Mouse (Mus musculus): ENCODE results near the gene Olfr666. TPM values are rescaled to one million over a fixed set of nuclear protein-coding genes. Genes with fewer than 3 reads are reported as not detected.
"Not testable (repeated sequence)": the region's sequence is repeated elsewhere in the genome, so short reads cannot be mapped to it uniquely, and the experiment has no call there.

The Olfr666 gene
- total RNA-seq (2015), result not detected in 2 replicates
- not detected in 2 replicates for total RNA-seq (2017)

GRCm38 (mm10) chr7:104895852-104896251 lies at the start of gene Olfr666:
TSS of gene Olfr666 (minus strand) at chr7:104895952.
- ATAC-seq (replicated peaks; ENCODE audit: poor library complexity), result no peak

DNA sequence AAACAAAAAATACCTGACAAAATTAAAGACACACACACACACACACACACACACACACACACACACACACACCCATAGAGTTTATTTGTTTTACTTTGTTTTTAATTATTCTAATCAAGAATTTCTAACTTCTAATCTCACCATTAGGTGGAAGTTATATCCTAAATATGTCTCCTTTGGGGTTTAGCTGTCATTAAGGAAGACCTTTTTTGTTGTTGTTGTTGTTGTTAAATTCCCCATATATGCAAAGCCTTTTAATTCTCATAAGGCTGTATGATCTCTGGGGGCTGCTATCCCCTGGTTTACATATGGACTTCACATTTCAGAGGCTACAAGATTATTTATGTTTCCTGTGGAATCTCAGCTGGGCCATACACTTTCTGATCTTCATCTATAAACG lies 38.2 kb upstream of the Olfr666 start, which contains the start of gene Olfr669:
Gene Olfr669, plus strand, starts transcription at position 301 of the 400 bp plus-strand sequence.
- no peak for ATAC-seq (replicated peaks; ENCODE audit: poor library complexity)

GRCm38 (mm10) chr7:104927957-104928356 lies 32.2 kb upstream of the Olfr666 start, which contains the start of gene Olfr668:
TSS of gene Olfr668 (minus strand) at chr7:104928057.
- no peak for ATAC-seq (replicated peaks; ENCODE audit: poor library complexity)

DNA sequence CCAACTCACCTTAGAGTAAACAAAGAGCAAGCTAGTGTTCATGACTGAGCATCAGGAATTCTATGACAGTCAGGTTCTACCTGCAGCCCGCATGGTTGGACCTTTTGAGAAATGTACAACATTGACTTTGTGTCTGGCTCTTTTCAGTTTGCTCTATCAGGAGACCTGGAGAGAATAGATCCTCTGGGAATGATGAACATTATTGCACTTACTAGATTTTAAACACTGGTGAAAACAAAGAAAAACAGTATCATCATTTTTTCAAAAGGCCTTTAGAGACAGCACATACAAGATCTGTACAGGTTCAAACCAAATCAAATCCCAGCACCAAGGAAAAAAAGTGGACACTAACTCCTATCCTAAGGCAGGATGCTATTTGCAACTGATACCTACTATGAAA lies 25.6 kb upstream of the Olfr666 start, which contains the start of gene Olfr667:
Gene Olfr667, minus strand, starts transcription at position 101 of the 400 bp plus-strand sequence.
- no peak for ATAC-seq (replicated peaks; ENCODE audit: poor library complexity)

GRCm38 (mm10) chr7:104877731-104878130 lies 18.0 kb downstream of the Olfr666 start, which contains the start of gene Olfr665:
TSS of gene Olfr665 (plus strand) at chr7:104878031.
- ATAC-seq (replicated peaks; ENCODE audit: poor library complexity), result no peak

- no peak for ATAC-seq (replicated peaks; ENCODE audit: poor library complexity)
Measured at GRCm38 (mm10) chr7:104861381-104861780, 34.4 kb downstream of the Olfr666 start.

DNA sequence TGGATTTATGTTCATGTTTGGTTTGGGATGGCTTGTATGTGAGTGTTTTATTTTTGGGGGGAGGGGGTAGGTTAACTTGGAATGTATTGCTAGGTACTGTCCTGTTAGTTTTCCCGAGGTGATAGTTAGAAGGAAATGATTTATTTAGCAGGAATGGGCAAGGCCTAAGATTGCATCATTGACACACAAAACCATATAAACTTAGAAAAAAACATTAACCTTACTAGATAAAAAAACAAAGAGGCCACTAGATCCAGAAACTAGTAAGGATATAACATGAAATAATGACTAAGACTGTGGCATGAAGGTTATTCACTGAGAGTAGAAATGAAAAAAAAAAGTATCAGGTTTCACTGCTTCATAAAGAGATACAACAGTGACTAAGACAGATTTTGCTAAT lies 38.1 kb downstream of the Olfr666 start:
- no peak for ATAC-seq (replicated peaks; ENCODE audit: poor library complexity)

GRCm38 (mm10) chr7:104856709-104857108 lies 39.0 kb downstream of the Olfr666 start, which contains the start of gene Usp17la:
TSS of gene Usp17la (plus strand) at chr7:104857009.
- not testable (repeated sequence) for ATAC-seq (replicated peaks; ENCODE audit: poor library complexity)

DNA sequence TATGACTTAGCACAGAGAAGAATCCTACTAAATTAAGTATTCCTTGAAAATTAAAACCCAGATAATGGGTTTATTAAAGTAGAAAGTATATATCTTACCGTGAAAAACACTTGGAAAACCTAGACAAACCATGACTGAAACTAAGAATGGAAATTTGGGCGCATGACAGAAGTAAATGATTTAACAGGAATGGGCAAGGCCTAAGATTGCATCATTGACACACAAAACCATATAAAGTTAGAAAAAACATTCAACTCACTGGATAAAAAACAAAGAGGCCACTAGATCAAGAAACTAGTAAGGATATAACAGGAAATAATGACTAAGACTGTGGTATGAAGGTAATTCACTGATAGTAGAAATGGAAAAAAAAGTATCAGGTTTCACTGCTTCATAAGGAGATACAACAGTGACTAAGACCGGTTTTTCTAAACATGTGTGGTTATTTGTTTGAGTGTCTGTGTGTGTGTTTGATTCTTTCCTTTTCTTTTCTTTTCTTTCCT lies 40.5 kb downstream of the Olfr666 start:
- no peak for ATAC-seq (replicated peaks; ENCODE audit: poor library complexity)

- not testable (repeated sequence) for ATAC-seq (replicated peaks; ENCODE audit: poor library complexity)
Measured at GRCm38 (mm10) chr7:104851546-104851945, 44.2 kb downstream of the Olfr666 start.

- ATAC-seq (replicated peaks; ENCODE audit: poor library complexity), result no peak
Measured at GRCm38 (mm10) chr7:104843731-104844287, 51.9 kb downstream of the Olfr666 start.

DNA sequence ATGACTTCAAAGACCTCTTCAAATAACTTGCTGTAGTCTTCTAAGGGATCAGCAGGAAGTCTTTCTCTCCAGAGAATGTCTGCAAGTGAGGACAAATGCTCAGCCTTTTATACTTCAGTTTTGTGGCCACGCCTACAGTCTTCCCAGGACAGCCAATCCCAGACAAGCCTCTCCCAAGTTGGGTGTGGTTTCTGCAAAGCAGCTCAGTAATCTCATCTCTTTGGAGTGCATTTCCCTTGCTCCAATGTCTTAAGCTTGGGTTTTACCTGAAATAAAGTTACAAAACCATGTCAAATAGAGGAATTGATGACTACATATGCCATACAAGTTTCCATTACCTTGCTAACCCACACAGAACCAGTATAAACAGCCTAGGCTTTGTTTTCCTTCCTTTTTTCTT lies 53.2 kb downstream of the Olfr666 start, which contains the start of gene Usp17lb:
Gene Usp17lb, minus strand, starts transcription at position 101 of the 400 bp plus-strand sequence.
- no peak for ATAC-seq (replicated peaks; ENCODE audit: poor library complexity)

Other genes with a start within 250 kb of the Olfr666 start
- 0.77 and 0.85 TPM in 2 replicates for gene Olfr658, start 248.6 kb downstream of the Olfr666 start, total RNA-seq (2015)
- gene Olfr658, start 248.6 kb downstream of the Olfr666 start, total RNA-seq (2017), result 0.14 and 0.25 TPM in 2 replicates
- gene Olfr659, start 229.2 kb downstream of the Olfr666 start, total RNA-seq (2015), result not detected in 2 replicates
- gene Olfr659, start 229.2 kb downstream of the Olfr666 start, total RNA-seq (2017), result not detected in 2 replicates
- not detected in 2 replicates for gene Olfr661, start 209.5 kb downstream of the Olfr666 start, total RNA-seq (2015)
- gene Olfr661, start 209.5 kb downstream of the Olfr666 start, total RNA-seq (2017), result not detected in 2 replicates
- gene Usp17le, start 118.5 kb downstream of the Olfr666 start, total RNA-seq (2015), result not detected in 2 replicates
- not detected in 2 replicates for gene Usp17le, start 118.5 kb downstream of the Olfr666 start, total RNA-seq (2017)
- gene Usp17lb, start 53.3 kb downstream of the Olfr666 start, total RNA-seq (2015), result not detected in 2 replicates
- gene Usp17lb, start 53.3 kb downstream of the Olfr666 start, total RNA-seq (2017), result not detected in 2 replicates
- gene Usp17la, start 38.9 kb downstream of the Olfr666 start, total RNA-seq (2015), result not detected in 2 replicates
- gene Usp17la, start 38.9 kb downstream of the Olfr666 start, total RNA-seq (2017), result not detected in 2 replicates
- not detected in 2 replicates for gene Olfr665, start 17.9 kb downstream of the Olfr666 start, total RNA-seq (2015)
- not detected in 2 replicates for gene Olfr665, start 17.9 kb downstream of the Olfr666 start, total RNA-seq (2017)
- not detected in 2 replicates for gene Olfr667, start 25.5 kb upstream of the Olfr666 start, total RNA-seq (2015)
- not detected in 2 replicates for gene Olfr667, start 25.5 kb upstream of the Olfr666 start, total RNA-seq (2017)
- not detected in 2 replicates for gene Olfr668, start 32.1 kb upstream of the Olfr666 start, total RNA-seq (2015)
- gene Olfr668, start 32.1 kb upstream of the Olfr666 start, total RNA-seq (2017), result not detected in 2 replicates
- not detected in 2 replicates for gene Olfr669, start 38.3 kb upstream of the Olfr666 start, total RNA-seq (2015)
- gene Olfr669, start 38.3 kb upstream of the Olfr666 start, total RNA-seq (2017), result not detected in 2 replicates
- gene Olfr670, start 66.7 kb upstream of the Olfr666 start, total RNA-seq (2015), result not detected in 2 replicates
- not detected in 2 replicates for gene Olfr670, start 66.7 kb upstream of the Olfr666 start, total RNA-seq (2017)
- gene Olfr671, start 83.2 kb upstream of the Olfr666 start, total RNA-seq (2015), result not detected in 2 replicates
- not detected in 2 replicates for gene Olfr671, start 83.2 kb upstream of the Olfr666 start, total RNA-seq (2017)
- gene Olfr672, start 106.1 kb upstream of the Olfr666 start, total RNA-seq (2015), result not detected in 2 replicates
- gene Olfr672, start 106.1 kb upstream of the Olfr666 start, total RNA-seq (2017), result not detected in 2 replicates
- gene Olfr675, start 132.5 kb upstream of the Olfr666 start, total RNA-seq (2015), result not detected in 2 replicates
- gene Olfr675, start 132.5 kb upstream of the Olfr666 start, total RNA-seq (2017), result not detected in 2 replicates
- not detected in 2 replicates for gene Olfr676, start 136.7 kb upstream of the Olfr666 start, total RNA-seq (2015)
- gene Olfr676, start 136.7 kb upstream of the Olfr666 start, total RNA-seq (2017), result not detected in 2 replicates
- not detected in 2 replicates for gene Olfr677, start 155.4 kb upstream of the Olfr666 start, total RNA-seq (2015)
- gene Olfr677, start 155.4 kb upstream of the Olfr666 start, total RNA-seq (2017), result not detected in 2 replicates
- gene Olfr678, start 168.5 kb upstream of the Olfr666 start, total RNA-seq (2015), result not detected in 2 replicates
- gene Olfr678, start 168.5 kb upstream of the Olfr666 start, total RNA-seq (2017), result not detected in 2 replicates
- not detected in 2 replicates for gene Olfr679, start 185.3 kb upstream of the Olfr666 start, total RNA-seq (2015)
- gene Olfr679, start 185.3 kb upstream of the Olfr666 start, total RNA-seq (2017), result not detected in 2 replicates
- not detected in 2 replicates for gene Olfr680-ps1, start 196.9 kb upstream of the Olfr666 start, total RNA-seq (2015)
- gene Olfr680-ps1, start 196.9 kb upstream of the Olfr666 start, total RNA-seq (2017), result not detected in 2 replicates
- not detected in 2 replicates for gene Olfr681, start 220.9 kb upstream of the Olfr666 start, total RNA-seq (2015)
- not detected in 2 replicates for gene Olfr681, start 220.9 kb upstream of the Olfr666 start, total RNA-seq (2017)

Measured in megakaryocyte progenitor cell, adult 5-6 weeks (primary cell).